Mouse (Mus musculus): ENCODE data around the gene 2010111I01Rik.
A peak's percentile ranks its signal among the peaks of the same experiment; 100 is the strongest.
"Not testable (repeated sequence)": the region's sequence is repeated elsewhere in the genome, so short reads cannot be mapped to it uniquely, and the experiment has no call there.

2010111I01Rik gene

GRCm38 (mm10) chr13:63324311-63324710 lies 359.6 kb downstream of the 2010111I01Rik start:
- no peak for DNase-seq

GRCm38 (mm10) chr13:63324978-63325848 lies 360.5 kb downstream of the 2010111I01Rik start:
- peak; percentile 44 for DNase-seq

GRCm38 (mm10) chr13:63326015-63326414 lies 361.3 kb downstream of the 2010111I01Rik start:
- DNase-seq = no peak

GRCm38 (mm10) chr13:63330236-63330860 lies 365.7 kb downstream of the 2010111I01Rik start:
- peak; percentile 67 for DNase-seq

GRCm38 (mm10) chr13:63331379-63331778 lies 366.7 kb downstream of the 2010111I01Rik start:
- DNase-seq = peak; percentile 84

- DNase-seq = peak; percentile 82
These were observed 368.0 kb downstream of the 2010111I01Rik start for GRCm38 (mm10) chr13:63332576-63333300.

GRCm38 (mm10) chr13:63335421-63336134 lies 370.9 kb downstream of the 2010111I01Rik start:
- DNase-seq = peak; percentile 59

GRCm38 (mm10) chr13:63336335-63336734 lies 371.6 kb downstream of the 2010111I01Rik start:
- DNase-seq = no peak

- no peak for DNase-seq
These were observed 372.7 kb downstream of the 2010111I01Rik start for GRCm38 (mm10) chr13:63337239-63337960.

- DNase-seq = no peak
These were observed 375.3 kb downstream of the 2010111I01Rik start for GRCm38 (mm10) chr13:63339946-63340345.

GRCm38 (mm10) chr13:63342781-63343180 lies 378.1 kb downstream of the 2010111I01Rik start:
- no peak for DNase-seq

- no peak for DNase-seq
These were observed 379.8 kb downstream of the 2010111I01Rik start for GRCm38 (mm10) chr13:63344481-63344880.

GRCm38 (mm10) chr13:63345476-63346225 lies 381.0 kb downstream of the 2010111I01Rik start:
- DNase-seq = no peak

- no peak for DNase-seq
These were observed 382.9 kb downstream of the 2010111I01Rik start for GRCm38 (mm10) chr13:63347639-63348038.

- DNase-seq = no peak
These were observed 385.4 kb downstream of the 2010111I01Rik start for GRCm38 (mm10) chr13:63350076-63350475.

GRCm38 (mm10) chr13:63353312-63353711 lies 388.6 kb downstream of the 2010111I01Rik start:
- not testable (repeated sequence) for DNase-seq

- DNase-seq = no peak
These were observed 391.4 kb downstream of the 2010111I01Rik start for GRCm38 (mm10) chr13:63356101-63356500.

GRCm38 (mm10) chr13:63356558-63356957 lies 391.9 kb downstream of the 2010111I01Rik start:
- peak; percentile 81 for DNase-seq

- DNase-seq = peak; percentile 31
These were observed 394.7 kb downstream of the 2010111I01Rik start for GRCm38 (mm10) chr13:63359393-63359792.

- DNase-seq = peak; percentile 30
These were observed 395.6 kb downstream of the 2010111I01Rik start for GRCm38 (mm10) chr13:63360111-63360885.

Data from lung, postnatal 10 days (tissue).